Mouse (Mus musculus) lung, embryonic 14.5 days (tissue): ENCODE results near the gene Gpr108. TPM values are rescaled to one million over a fixed set of nuclear protein-coding genes. Genes with fewer than 3 reads are reported as not detected.

ENCODE experiments used
- ATAC-seq: fragments of 200-750 bp; cut with Nextera tagmentation; 2 replicates; pipeline ENCODE4 v1.8.0; 2017; ENCODE audit warnings: mild to moderate bottlenecking, moderate TSS enrichment, moderate library complexity; ENCODE audit not compliant: insufficient read depth
- DNase-seq: peaks from one replicate; pipeline ENCODE4 v3.0.0-alpha.2; 2015
- H3K27ac ChIP-seq: fragments of 300-500 bp; sonication (generic); 2 replicates; pipeline ENCODE4 v1.5.1; 2014; ENCODE audit warnings: low read depth, mild to moderate bottlenecking, moderate library complexity
- H3K27me3 ChIP-seq: fragments of 300-500 bp; sonication (generic); 2 replicates; pipeline ENCODE4 v1.6.1; 2014; ENCODE audit warnings: low read length, control low read depth; ENCODE audit not compliant: insufficient read depth
- H3K36me3 ChIP-seq: fragments of 300-500 bp; sonication (generic); 2 replicates; pipeline ENCODE4 v1.6.1; 2014; ENCODE audit warnings: control low read depth; ENCODE audit not compliant: insufficient read depth
- H3K4me1 ChIP-seq: fragments of 300-500 bp; sonication (generic); 2 replicates; pipeline ENCODE4 v1.6.1; 2014; ENCODE audit warnings: antibody characterized with exemption, control low read depth; ENCODE audit not compliant: insufficient read depth
- H3K4me2 ChIP-seq: fragments of 300-500 bp; sonication (generic); 2 replicates; pipeline ENCODE4 v1.6.1; 2014; ENCODE audit warnings: mild to moderate bottlenecking
- H3K4me3 ChIP-seq: fragments of 300-500 bp; sonication (generic); 2 replicates; pipeline ENCODE4 v1.5.1; 2014; ENCODE audit warnings: low read depth, low read length
- H3K9ac ChIP-seq: fragments of 300-500 bp; sonication (generic); 2 replicates; pipeline ENCODE4 v1.6.1; 2014
- H3K9me3 ChIP-seq: fragments of 300-500 bp; sonication (generic); 2 replicates; pipeline ENCODE4 v1.6.1; 2016; ENCODE audit warnings: low read depth, low read length, control low read depth
- CTCF ChIP-seq: IDR thresholded peaks from 2 replicates; pipeline ENCODE4 v1.5.1; 2016; ENCODE audit warnings: antibody characterized with exemption, low read depth
- WGBS: fragments of 180-500 bp; shearing (Covaris S2); extraction: QIAGEN DNeasy Blood & Tissue Kit; methylation state at CpG from one replicate; pipeline ENCODE4 v1.1.7; 2014; 5-methylcytosine and 5-hydroxymethylcytosine counted together
- polyA plus RNA-seq: library from polyadenylated mRNA; unstranded; fragments of >200 nt; fragmentation: Nextera tagmentation; extraction: Ambion mirVana; gene quantifications from 2 replicates; pipeline ENCODE4 v1.2.1, GENCODE M21; 2014

Gpr108 gene
- polyA plus RNA-seq, 1 experiment from 2014 or later = 30.8 TPM

DNA sequence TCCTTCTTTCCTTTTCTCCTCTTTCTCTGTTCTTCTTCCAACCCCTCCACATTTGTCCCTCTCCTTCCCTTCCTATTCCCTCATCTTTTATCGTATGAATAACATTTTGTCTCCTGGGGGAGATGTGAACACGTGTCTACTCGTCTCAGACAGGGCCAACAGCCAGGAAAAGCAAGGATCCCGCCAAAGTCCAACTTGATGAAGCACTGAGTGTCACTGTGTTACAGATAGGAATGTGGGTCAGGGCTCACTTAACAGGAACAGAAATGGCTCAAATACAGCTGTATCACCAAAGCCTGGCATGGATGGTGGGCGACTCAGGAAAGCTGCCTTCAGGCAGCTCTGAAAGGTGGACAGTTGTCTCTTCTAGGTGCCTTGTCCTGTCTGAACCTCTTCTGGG lies 41.0 kb upstream of the Gpr108 start:
- no peaks in the 10 kb centered on the region for H3K36me3 ChIP-seq
- H3K4me2 ChIP-seq = no peak overlapping the region
- H3K9ac ChIP-seq = no peak overlapping the region
- H3K4me1 ChIP-seq = no peaks in the 10 kb centered on the region
- no peak overlapping the region for H3K27ac ChIP-seq
- no peak for ATAC-seq
- DNase-seq = no peak
- H3K4me3 ChIP-seq = no peak overlapping the region
- H3K27me3 ChIP-seq = no peaks in the 10 kb centered on the region
- WGBS = 72% methylated on average over 5 of the region's 5 CpGs
- no peaks in the 10 kb centered on the region for H3K9me3 ChIP-seq
- no peak for TF ChIP-seq CTCF

DNA sequence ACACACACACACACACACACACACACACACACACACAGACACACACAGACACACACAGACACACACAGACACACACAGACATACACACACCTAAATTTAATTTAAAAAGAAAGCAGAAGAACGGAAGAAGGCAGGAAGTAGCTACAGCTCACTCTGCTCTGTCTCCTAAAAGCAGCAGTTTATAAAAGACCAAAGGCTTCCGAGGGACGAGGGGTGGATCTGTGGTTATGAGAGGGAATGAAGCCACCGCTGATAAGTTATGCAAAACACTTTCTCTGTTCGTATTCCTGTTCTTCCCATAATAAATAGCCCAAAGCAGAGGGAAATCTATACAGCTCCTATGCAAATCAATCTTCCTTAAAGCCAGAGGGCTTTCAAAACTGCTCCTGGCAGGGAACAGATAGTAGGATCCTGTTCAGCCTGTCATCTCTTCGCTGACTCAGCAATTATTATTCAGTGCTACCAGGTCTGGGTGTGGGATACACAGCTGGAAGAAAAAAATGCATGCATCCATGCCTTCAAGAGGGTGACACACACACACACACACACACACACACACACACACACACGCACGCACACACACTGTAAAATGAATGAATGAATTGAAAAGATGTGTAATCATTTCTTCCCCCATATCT lies 38.6 kb upstream of the Gpr108 start:
- H3K4me1 ChIP-seq = no peaks in the 10 kb centered on the region
- no peak overlapping the region for H3K4me2 ChIP-seq
- no peaks in the 10 kb centered on the region for H3K27me3 ChIP-seq
- H3K9ac ChIP-seq = no peak overlapping the region
- no peak overlapping the region for H3K27ac ChIP-seq
- no peak for TF ChIP-seq CTCF
- WGBS = 59% methylated on average over 8 of the region's 8 CpGs
- H3K36me3 ChIP-seq = no peaks in the 10 kb centered on the region
- no peaks in the 10 kb centered on the region for H3K9me3 ChIP-seq
- no peak overlapping the region for H3K4me3 ChIP-seq
- no peak for DNase-seq
- ATAC-seq = no peak

DNA sequence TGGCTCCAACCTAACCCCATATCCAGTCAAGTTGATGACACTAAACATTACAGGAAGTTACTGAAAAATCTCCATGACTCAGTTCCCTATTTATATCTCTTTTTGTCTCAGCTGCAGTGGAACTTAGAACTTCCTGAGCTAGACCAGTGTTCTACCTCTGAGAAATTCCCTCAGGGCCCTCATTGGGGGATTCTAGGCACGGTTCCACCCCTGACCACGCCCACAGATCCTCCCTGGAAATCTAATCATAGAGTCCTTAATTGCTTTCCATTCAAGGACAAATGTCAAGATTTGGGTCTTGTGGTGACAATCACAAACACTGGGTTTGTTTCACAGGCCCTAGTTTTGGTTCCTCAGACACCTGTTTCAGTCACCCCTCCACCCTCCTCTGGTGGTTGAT lies 36.8 kb upstream of the Gpr108 start:
- 55% methylated on average over 2 of the region's 2 CpGs for WGBS
- no peak overlapping the region for H3K4me2 ChIP-seq
- H3K27ac ChIP-seq = no peak overlapping the region
- no peaks in the 10 kb centered on the region for H3K27me3 ChIP-seq
- H3K4me1 ChIP-seq = no peaks in the 10 kb centered on the region
- no peak overlapping the region for H3K4me3 ChIP-seq
- no peak for ATAC-seq
- H3K9me3 ChIP-seq = no peaks in the 10 kb centered on the region
- H3K36me3 ChIP-seq = no peaks in the 10 kb centered on the region
- no peak overlapping the region for H3K9ac ChIP-seq
- no peak for DNase-seq
- TF ChIP-seq CTCF = no peak

- Histone ChIP-seq H3K4me2 (no peak overlapping the region), H3K27ac (no peak overlapping the region), H3K9ac (no peak overlapping the region), H3K36me3 (no peaks in the 10 kb centered on the region), H3K9me3 (no peaks in the 10 kb centered on the region), H3K4me1 (no peaks in the 10 kb centered on the region), H3K4me3 (no peak overlapping the region), H3K27me3 (peaks cover 5% of the 10 kb centered on the region; the same call in 1 of the 2 replicates)
- WGBS = 65% methylated on average over 5 of the region's 5 CpGs
- no peak for TF ChIP-seq CTCF
- no peak for ATAC-seq
- DNase-seq = no peak
Measured at GRCm38 (mm10) chr17:57283906-57284305, 35.7 kb upstream of the Gpr108 start.

DNA sequence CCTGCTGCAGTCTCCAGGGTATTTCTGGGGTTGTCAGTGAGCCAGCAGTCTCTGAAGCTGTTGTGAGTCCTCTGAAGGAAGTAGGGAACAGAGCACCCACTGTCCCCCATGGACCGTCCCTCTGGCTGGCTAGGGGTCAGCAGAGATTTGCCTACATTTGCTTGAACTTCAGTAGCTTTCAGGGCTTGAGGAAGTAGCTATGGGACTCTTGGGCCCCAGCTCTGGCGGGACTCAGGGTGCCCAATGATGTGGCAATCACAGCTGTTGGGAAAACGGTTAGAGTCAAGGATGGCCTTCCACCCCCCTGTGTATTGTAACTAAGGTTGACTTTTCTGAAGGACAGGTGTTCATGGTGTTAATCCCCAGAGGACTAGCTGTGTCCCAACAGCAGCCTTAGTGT lies 32.2 kb upstream of the Gpr108 start:
- no peak overlapping the region for H3K4me2 ChIP-seq
- H3K27me3 ChIP-seq = peaks cover 11% of the 10 kb centered on the region; the same call in 1 of the 2 replicates
- no peak for DNase-seq
- H3K4me1 ChIP-seq = no peaks in the 10 kb centered on the region
- no peak overlapping the region for H3K9ac ChIP-seq
- no peak for TF ChIP-seq CTCF
- H3K4me3 ChIP-seq = no peak overlapping the region
- H3K9me3 ChIP-seq = no peaks in the 10 kb centered on the region
- 67% methylated on average over 3 of the region's 3 CpGs for WGBS
- H3K27ac ChIP-seq = no peak overlapping the region
- no peaks in the 10 kb centered on the region for H3K36me3 ChIP-seq
- no peak for ATAC-seq

- Histone ChIP-seq H3K4me3 (peak overlapping the region; percentile 2; the same call in 1 of the 2 replicates), H3K4me1 (no peaks in the 10 kb centered on the region), H3K27ac (no peak overlapping the region), H3K36me3 (no peaks in the 10 kb centered on the region), H3K9me3 (no peaks in the 10 kb centered on the region), H3K4me2 (no peak overlapping the region), H3K9ac (no peak overlapping the region), H3K27me3 (peaks cover 11% of the 10 kb centered on the region; the same call in 1 of the 2 replicates)
- DNase-seq (no peak), ATAC-seq (no peak)
- TF ChIP-seq CTCF = no peak
- WGBS = 45% methylated on average over 9 of the region's 9 CpGs
Measured at GRCm38 (mm10) chr17:57279591-57280224, 31.5 kb upstream of the Gpr108 start.

GRCm38 (mm10) chr17:57278943-57279590 lies 30.8 kb upstream of the Gpr108 start, which contains the start of gene Vav1:
Gene Vav1, plus strand, starts transcription at chr17:57279100.
- WGBS = 48% methylated on average over 26 of the region's 26 CpGs
- H3K4me2 ChIP-seq = no peak within 1 kb of the TSS
- ATAC-seq = no peak
- no peaks in the 10 kb centered on the region for H3K36me3 ChIP-seq
- no peak for DNase-seq
- H3K9me3 ChIP-seq = no peaks in the 10 kb centered on the region
- H3K27ac ChIP-seq = no peak within 1 kb of the TSS
- no peak for TF ChIP-seq CTCF
- no peaks in the 10 kb centered on the region for H3K4me1 ChIP-seq
- H3K9ac ChIP-seq = no peak within 1 kb of the TSS
- peaks cover 11% of the 10 kb centered on the region; the same call in 1 of the 2 replicates for H3K27me3 ChIP-seq
- H3K4me3 ChIP-seq = peak within 1 kb of the TSS; percentile 14; the same call in 1 of the 2 replicates
